Mouse (Mus musculus): ENCODE data around the gene Srr. TPM values are rescaled to one million over a fixed set of nuclear protein-coding genes. Genes with fewer than 3 reads are reported as not detected.

The Srr gene
- 4.9 and 6.5 TPM in 2 replicates for polyA plus RNA-seq (2016; fragmentation: Nextera tagmentation; extraction: Ambion mirVana)

DNA sequence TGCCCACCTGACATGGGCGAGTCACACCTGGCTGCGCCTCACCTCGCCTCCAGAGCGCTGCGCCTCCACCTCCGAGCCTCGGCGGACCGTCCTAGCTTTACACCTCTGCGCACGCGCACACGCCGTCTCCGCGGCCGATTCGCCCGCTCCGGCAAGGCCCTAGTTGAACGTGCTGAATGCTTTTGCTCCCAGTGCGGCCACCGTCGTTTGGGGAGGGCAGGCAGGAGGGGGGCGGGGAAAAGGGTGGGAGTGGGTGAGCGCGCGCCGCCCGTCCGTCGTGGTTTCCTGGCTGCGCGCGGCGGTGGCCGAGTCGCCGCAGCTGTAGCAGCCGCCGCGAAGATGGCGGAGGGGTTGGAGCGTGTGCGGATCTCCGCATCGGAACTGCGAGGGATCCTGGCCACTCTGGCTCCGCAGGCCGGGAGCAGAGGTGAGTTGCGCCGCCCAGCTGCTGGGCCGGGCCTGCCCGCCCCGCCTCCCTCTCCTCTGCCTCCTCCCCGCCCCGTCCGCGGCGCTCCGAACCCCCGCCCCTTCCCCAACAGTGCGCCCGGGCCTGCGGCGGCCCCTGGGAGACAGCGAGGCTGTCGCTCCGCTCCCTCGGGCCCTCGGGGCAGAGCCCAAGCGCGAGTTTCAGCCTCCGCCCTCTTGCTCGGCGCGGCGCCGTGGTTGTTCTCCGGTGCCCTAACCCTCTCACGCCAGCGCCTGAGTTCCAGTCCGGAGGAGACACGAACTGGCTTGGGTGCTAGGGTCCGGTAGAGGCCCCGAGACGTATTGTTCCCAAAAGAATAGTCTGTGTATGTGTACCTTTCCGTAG is at the start of gene Srr, which contains the start of gene Smg6:
TSS of gene Srr (minus strand) at position 372 of the 811 bp plus-strand sequence.
TSS of gene Smg6 (plus strand) at position 247 of the 811 bp plus-strand sequence.
- ATAC-seq, result peak; percentile 96
- Histone ChIP-seq H3K9me3 (replicated peaks) (no peaks in the 10 kb centered on the region), H3K36me3 (peaks cover 14% of the 10 kb centered on the region), H3K4me2 (peak within 1 kb of the TSS; percentile 82), H3K27me3 (replicated peaks) (no peaks in the 10 kb centered on the region), H3K27ac (peak within 1 kb of the TSS; percentile 98), H3K4me1 (peaks cover 41% of the 10 kb centered on the region), H3K4me3 (peak within 1 kb of the TSS; percentile 98), H3K9ac (peak within 1 kb of the TSS; percentile 95)
- under 1% methylated on average over 82 of the region's 88 CpGs for WGBS (ENCODE audit: insufficient replicate concordance)

DNA sequence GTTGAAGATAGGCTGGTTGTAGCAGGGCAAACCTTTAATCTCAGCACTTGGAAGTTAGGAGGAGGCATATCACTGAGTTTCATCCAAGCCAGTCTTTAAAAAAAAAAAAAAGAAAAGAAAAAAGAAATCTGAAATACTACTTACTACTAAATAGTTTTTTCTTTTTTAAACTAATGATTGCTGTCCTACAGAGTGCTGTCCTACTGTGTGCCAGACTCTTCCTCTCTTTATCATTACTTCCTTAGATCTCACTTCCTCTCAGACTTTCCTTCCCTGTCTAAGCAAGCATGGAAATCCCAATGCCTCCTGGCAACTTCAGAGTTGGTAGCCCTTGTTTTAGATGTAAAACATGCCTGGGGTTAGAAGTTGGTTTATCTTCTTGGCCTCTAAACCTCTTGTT is 48.9 kb upstream of the Srr start:
- no peaks in the 10 kb centered on the region for H3K27me3 ChIP-seq (replicated peaks)
- H3K9me3 ChIP-seq (replicated peaks), result no peaks in the 10 kb centered on the region
- no peak overlapping the region for H3K9ac ChIP-seq
- ATAC-seq, result no peak
- no peak overlapping the region for H3K4me2 ChIP-seq
- no peaks in the 10 kb centered on the region for H3K4me1 ChIP-seq
- H3K4me3 ChIP-seq, result no peak overlapping the region
- H3K36me3 ChIP-seq, result peaks cover 7% of the 10 kb centered on the region
- H3K27ac ChIP-seq, result no peak overlapping the region

- no peak for ATAC-seq
- H3K9ac ChIP-seq, result no peak overlapping the region
- H3K9me3 ChIP-seq (replicated peaks), result no peaks in the 10 kb centered on the region
- no peaks in the 10 kb centered on the region for H3K4me1 ChIP-seq
- no peaks in the 10 kb centered on the region for H3K27me3 ChIP-seq (replicated peaks)
- H3K27ac ChIP-seq, result no peak overlapping the region
- H3K4me3 ChIP-seq, result no peak overlapping the region
- H3K4me2 ChIP-seq, result no peak overlapping the region
- 80% methylated on average over 7 of the region's 7 CpGs for WGBS (ENCODE audit: insufficient replicate concordance)
- H3K36me3 ChIP-seq, result peaks cover 7% of the 10 kb centered on the region
These were observed 47.8 kb upstream of the Srr start for GRCm38 (mm10) chr11:74973290-74974157.

DNA sequence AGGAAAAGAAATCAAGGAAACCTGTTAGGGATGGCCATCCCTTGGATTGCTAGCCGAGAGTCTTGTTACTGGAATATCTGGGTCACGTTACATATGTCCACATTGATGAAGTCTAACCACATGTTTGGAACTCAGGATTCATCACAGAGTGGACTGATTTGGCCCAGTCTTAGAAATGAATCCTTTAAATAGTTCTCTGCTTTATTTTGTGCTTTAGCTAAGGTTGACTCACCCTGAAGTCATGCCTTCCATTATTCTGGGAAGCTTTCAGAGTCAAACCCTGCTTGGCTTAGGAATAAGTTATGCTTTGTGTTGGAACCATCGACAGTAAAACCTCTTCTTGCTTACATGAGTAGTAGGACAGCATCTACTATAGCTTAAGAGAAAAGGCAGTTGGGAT is 39.8 kb upstream of the Srr start:
- H3K27ac ChIP-seq, result no peak overlapping the region
- H3K36me3 ChIP-seq, result peaks cover 3% of the 10 kb centered on the region; the same call in 1 of the 2 replicates
- WGBS (ENCODE audit: insufficient replicate concordance), result 90% methylated on average over 3 of the region's 3 CpGs
- no peaks in the 10 kb centered on the region for H3K9me3 ChIP-seq (replicated peaks)
- H3K4me3 ChIP-seq, result no peak overlapping the region
- no peak overlapping the region for H3K4me2 ChIP-seq
- H3K9ac ChIP-seq, result no peak overlapping the region
- no peaks in the 10 kb centered on the region for H3K4me1 ChIP-seq
- H3K27me3 ChIP-seq (replicated peaks), result no peaks in the 10 kb centered on the region
- no peak for ATAC-seq

DNA sequence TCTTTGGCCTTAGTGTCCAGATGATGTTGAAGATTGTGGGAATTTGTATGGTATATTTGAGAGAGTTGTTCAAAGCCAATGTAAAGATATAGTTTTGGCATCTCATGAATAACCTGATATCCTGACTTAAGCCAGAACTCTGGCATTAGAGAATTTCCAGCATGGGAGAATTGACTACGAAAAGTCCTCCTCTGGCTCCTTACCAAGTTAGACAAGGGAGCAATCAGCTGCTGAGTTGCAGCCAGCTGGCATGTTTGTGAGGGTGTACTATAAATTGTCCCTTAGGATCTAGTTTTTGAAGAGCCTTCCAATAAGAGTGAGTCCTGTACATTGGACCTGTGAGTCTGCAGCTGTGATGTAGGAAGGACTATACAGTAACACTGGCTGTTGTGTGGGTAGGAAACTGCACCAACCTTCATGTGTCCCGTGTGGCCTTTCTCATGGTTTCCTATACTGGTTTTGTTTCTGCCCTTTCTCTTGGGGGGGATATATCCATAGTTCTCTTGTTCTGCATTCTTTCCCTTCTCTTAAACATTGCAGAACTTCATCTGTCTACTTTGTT is 37.2 kb upstream of the Srr start:
- H3K4me1 ChIP-seq, result peaks cover 12% of the 10 kb centered on the region
- no peaks in the 10 kb centered on the region for H3K27me3 ChIP-seq (replicated peaks)
- no peak for ATAC-seq
- H3K4me3 ChIP-seq, result no peak overlapping the region
- H3K9ac ChIP-seq, result no peak overlapping the region
- no peaks in the 10 kb centered on the region for H3K9me3 ChIP-seq (replicated peaks)
- H3K4me2 ChIP-seq, result no peak overlapping the region
- WGBS (ENCODE audit: insufficient replicate concordance), result 79% methylated on average over 2 of the region's 2 CpGs
- no peak overlapping the region for H3K27ac ChIP-seq
- peaks cover 3% of the 10 kb centered on the region; the same call in 1 of the 2 replicates for H3K36me3 ChIP-seq

GRCm38 (mm10) chr11:74961953-74962352 is 36.2 kb upstream of the Srr start:
- H3K9ac ChIP-seq, result no peak overlapping the region
- H3K27ac ChIP-seq, result no peak overlapping the region
- H3K4me1 ChIP-seq, result peaks cover 12% of the 10 kb centered on the region
- H3K4me3 ChIP-seq, result no peak overlapping the region
- no peak for ATAC-seq
- peaks cover 8% of the 10 kb centered on the region for H3K36me3 ChIP-seq
- H3K4me2 ChIP-seq, result no peak overlapping the region
- no peaks in the 10 kb centered on the region for H3K27me3 ChIP-seq (replicated peaks)
- H3K9me3 ChIP-seq (replicated peaks), result no peaks in the 10 kb centered on the region

GRCm38 (mm10) chr11:74960031-74960551 is 34.3 kb upstream of the Srr start:
- H3K27ac ChIP-seq, result no peak overlapping the region
- no peak overlapping the region for H3K4me3 ChIP-seq
- H3K9ac ChIP-seq, result no peak overlapping the region
- no peaks in the 10 kb centered on the region for H3K27me3 ChIP-seq (replicated peaks)
- H3K4me1 ChIP-seq, result peaks cover 12% of the 10 kb centered on the region
- 74% methylated on average over 9 of the region's 9 CpGs for WGBS (ENCODE audit: insufficient replicate concordance)
- H3K4me2 ChIP-seq, result no peak overlapping the region
- H3K9me3 ChIP-seq (replicated peaks), result no peaks in the 10 kb centered on the region
- H3K36me3 ChIP-seq, result peaks cover 8% of the 10 kb centered on the region; the same call in 1 of the 2 replicates
- ATAC-seq, result no peak

- H3K27ac ChIP-seq, result no peak overlapping the region
- H3K9ac ChIP-seq, result no peak overlapping the region
- H3K36me3 ChIP-seq, result peaks cover 8% of the 10 kb centered on the region; the same call in 1 of the 2 replicates
- no peak for ATAC-seq
- no peaks in the 10 kb centered on the region for H3K27me3 ChIP-seq (replicated peaks)
- no peak overlapping the region for H3K4me2 ChIP-seq
- H3K9me3 ChIP-seq (replicated peaks), result no peaks in the 10 kb centered on the region
- 71% methylated on average over 2 of the region's 2 CpGs for WGBS (ENCODE audit: insufficient replicate concordance)
- H3K4me3 ChIP-seq, result no peak overlapping the region
- H3K4me1 ChIP-seq, result peaks cover 18% of the 10 kb centered on the region
These were observed 33.8 kb upstream of the Srr start for GRCm38 (mm10) chr11:74959501-74959900.

DNA sequence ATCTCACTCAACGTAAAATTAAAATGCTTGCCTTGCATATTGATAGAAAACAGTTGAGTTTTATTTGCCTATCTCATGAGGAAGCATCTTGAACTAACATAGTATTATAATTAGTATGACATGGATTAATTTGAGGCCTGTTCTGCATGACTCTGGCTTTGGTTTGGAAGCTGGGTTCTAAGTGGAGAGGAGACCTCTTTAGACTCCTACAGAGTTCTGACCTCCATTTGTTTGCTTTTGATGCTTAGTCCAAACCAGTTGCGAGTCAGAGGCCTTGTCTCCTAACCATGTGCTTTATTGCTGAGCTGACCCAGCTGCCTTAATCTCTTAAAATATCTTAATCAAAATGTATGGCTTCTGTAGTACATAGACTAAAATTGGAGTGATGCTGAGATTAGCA is 31.9 kb upstream of the Srr start:
- Histone ChIP-seq H3K36me3 (peaks cover 15% of the 10 kb centered on the region; the same call in 1 of the 2 replicates), H3K27me3 (replicated peaks) (no peaks in the 10 kb centered on the region), H3K27ac (no peak overlapping the region), H3K4me1 (peaks cover 19% of the 10 kb centered on the region), H3K9ac (no peak overlapping the region), H3K4me3 (no peak overlapping the region), H3K4me2 (no peak overlapping the region), H3K9me3 (replicated peaks) (no peaks in the 10 kb centered on the region)
- no peak for ATAC-seq
- WGBS (ENCODE audit: insufficient replicate concordance), result 85% methylated on average over 2 of the region's 2 CpGs

GRCm38 (mm10) chr11:74956006-74956405 is 30.3 kb upstream of the Srr start:
- no peak for ATAC-seq
- Histone ChIP-seq H3K9me3 (replicated peaks) (no peaks in the 10 kb centered on the region), H3K9ac (no peak overlapping the region), H3K27me3 (replicated peaks) (no peaks in the 10 kb centered on the region), H3K4me3 (no peak overlapping the region), H3K36me3 (peaks cover 24% of the 10 kb centered on the region; the same call in 1 of the 2 replicates), H3K4me1 (peaks cover 19% of the 10 kb centered on the region), H3K27ac (no peak overlapping the region), H3K4me2 (no peak overlapping the region)

DNA sequence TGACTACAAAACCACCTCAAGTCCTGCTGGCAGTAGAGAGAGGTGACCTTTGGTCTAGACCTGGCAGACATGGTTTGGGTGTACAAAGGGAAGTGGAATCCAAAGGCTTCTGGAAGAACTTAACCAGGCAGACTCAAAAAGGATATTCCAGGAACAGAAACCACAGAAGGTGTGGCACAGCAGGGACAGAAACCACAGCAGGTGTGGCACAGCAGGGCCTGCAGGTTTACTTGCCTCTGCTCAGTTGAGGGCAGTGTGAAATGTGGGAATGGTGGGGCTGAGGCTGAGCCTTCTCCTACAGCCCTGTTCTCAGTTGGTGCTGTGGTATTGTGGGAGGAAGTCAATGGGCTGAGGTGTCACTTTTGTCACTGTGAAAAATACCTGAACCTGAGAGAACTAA is 29.2 kb upstream of the Srr start:
- Histone ChIP-seq H3K9me3 (replicated peaks) (no peaks in the 10 kb centered on the region), H3K9ac (no peak overlapping the region), H3K4me1 (peaks cover 18% of the 10 kb centered on the region), H3K27ac (no peak overlapping the region), H3K27me3 (replicated peaks) (no peaks in the 10 kb centered on the region), H3K36me3 (peaks cover 29% of the 10 kb centered on the region; the same call in 1 of the 2 replicates), H3K4me2 (no peak overlapping the region), H3K4me3 (no peak overlapping the region)
- no peak for ATAC-seq

DNA sequence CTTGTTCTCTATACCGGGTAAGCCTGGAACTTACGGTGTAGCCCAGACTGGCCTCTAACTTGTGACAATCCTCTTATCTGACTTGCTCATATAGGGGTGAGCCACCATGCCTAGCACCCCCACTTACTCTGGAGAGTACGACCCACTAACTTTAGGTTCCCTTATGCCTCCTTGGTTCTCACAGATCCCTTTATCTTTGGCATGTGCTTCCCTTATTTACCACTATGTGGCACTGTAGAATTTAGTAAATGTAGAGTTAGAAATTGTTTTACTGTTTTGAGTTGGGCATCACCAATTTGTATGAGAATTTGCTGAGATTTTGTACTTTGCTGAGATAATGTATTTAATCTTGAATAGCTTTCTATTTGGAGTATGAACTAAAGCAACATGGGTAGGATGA is 20.6 kb upstream of the Srr start:
- no peaks in the 10 kb centered on the region for H3K27me3 ChIP-seq (replicated peaks)
- H3K36me3 ChIP-seq, result peaks cover 54% of the 10 kb centered on the region
- no peak overlapping the region for H3K9ac ChIP-seq
- H3K27ac ChIP-seq, result no peak overlapping the region
- no peak for ATAC-seq
- no peak overlapping the region for H3K4me3 ChIP-seq
- no peaks in the 10 kb centered on the region for H3K4me1 ChIP-seq
- H3K4me2 ChIP-seq, result no peak overlapping the region
- H3K9me3 ChIP-seq (replicated peaks), result no peaks in the 10 kb centered on the region
- WGBS (ENCODE audit: insufficient replicate concordance), result 74% methylated on average over 3 of the region's 3 CpGs
